Mouse (Mus musculus) C2C12 (cell line): ENCODE results near the gene Mpzl2. TPM values are rescaled to one million over a fixed set of nuclear protein-coding genes. Genes with fewer than 3 reads are reported as not detected.

ENCODE experiments used
- H3K27me3 ChIP-seq: one replicate; pipeline ENCODE4 v1.6.1; 2011; ENCODE audit not compliant: control insufficient read depth, insufficient read depth, insufficient read length
- H3K36me3 ChIP-seq: one replicate; pipeline ENCODE4 v1.6.1; 2011; ENCODE audit not compliant: control insufficient read depth, insufficient read depth
- H3K4me3 ChIP-seq: one replicate; pipeline ENCODE4 v1.5.1; 2011; ENCODE audit warnings: mild to moderate bottlenecking, control low read depth; ENCODE audit not compliant: poor library complexity, insufficient read depth, severe bottlenecking
- H3K79me2 ChIP-seq: one replicate; pipeline ENCODE4 v1.6.1; 2011; ENCODE audit not compliant: control insufficient read depth, insufficient read depth
- H3K79me3 ChIP-seq: one replicate; pipeline ENCODE4 v1.6.1; 2011; ENCODE audit warnings: low read depth, control low read depth
- H3ac ChIP-seq: one replicate; pipeline ENCODE3; 2011; ENCODE audit warnings: low read depth; ENCODE audit not compliant: control insufficient read depth, insufficient read length
- CEBPB ChIP-seq: IDR thresholded peaks from one replicate; pipeline ENCODE4 v1.6.1; 2011; ENCODE audit warnings: low read depth, mild to moderate bottlenecking, control low read depth, moderate library complexity
- CTCF ChIP-seq: IDR thresholded peaks from one replicate; pipeline ENCODE4 v1.5.1; 2011; ENCODE audit not compliant: control insufficient read depth, insufficient read depth, insufficient read length
- FOSL1 ChIP-seq: IDR thresholded peaks from one replicate; pipeline ENCODE4 v1.8.0; 2011; ENCODE audit warnings: mild to moderate bottlenecking, low read length; ENCODE audit not compliant: poor library complexity, insufficient read depth, severe bottlenecking
- MAX ChIP-seq: IDR thresholded peaks from one replicate; pipeline ENCODE4 v1.6.1; 2011; ENCODE audit warnings: mild to moderate bottlenecking, control low read depth
- MYOD1 ChIP-seq: IDR thresholded peaks from one replicate; pipeline ENCODE4 v1.6.1; 2011; ENCODE audit warnings: low read depth; ENCODE audit not compliant: control insufficient read depth, insufficient read length
- MYOG ChIP-seq: IDR thresholded peaks from one replicate; pipeline ENCODE4 v1.6.1; 2011; ENCODE audit not compliant: control insufficient read depth, insufficient read length; ENCODE audit errors: extremely low read depth
- USF1 ChIP-seq: IDR thresholded peaks from one replicate; pipeline ENCODE4 v1.6.1; 2011; ENCODE audit warnings: low read depth, mild to moderate bottlenecking, control low read depth, moderate library complexity
- long read RNA-seq, 2 experiments: library from polyadenylated mRNA; unstranded; transcript quantifications; one replicate each; pipeline ENCODE4 v2.0.0; 2019 to 2020
- polyA plus RNA-seq: library from polyadenylated mRNA; unstranded; fragments of >200 nt; fragmentation: generic; extraction: Trizol; gene quantifications from one replicate; pipeline ENCODE4 v1.2.1, GENCODE M21; 2012; ENCODE audit warnings: missing spikeins

Gene Mpzl2
- polyA plus RNA-seq = not detected
- long read RNA-seq, experiment 1 = 0 reads
- long read RNA-seq, experiment 2 = 0 reads

DNA sequence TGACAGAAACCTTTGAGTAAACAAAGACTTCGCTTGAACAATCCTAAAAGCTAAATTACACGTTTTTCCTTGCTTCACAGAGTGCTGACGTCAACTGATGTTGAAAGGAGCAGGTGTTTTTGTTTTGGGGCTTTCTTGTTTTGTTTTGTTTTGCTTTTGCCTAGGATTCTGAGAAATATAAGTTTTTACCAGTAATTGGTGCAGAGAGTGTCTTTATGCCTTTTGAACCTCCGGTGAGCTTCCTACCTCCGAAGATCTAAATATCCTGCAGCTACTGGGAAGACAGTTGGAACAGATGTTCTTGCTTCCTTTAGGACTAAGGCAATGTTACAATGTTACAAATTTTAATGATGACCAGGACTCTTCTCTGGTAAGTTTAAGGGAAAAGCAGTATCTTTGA is at the start of gene Mpzl2:
Gene Mpzl2, plus strand, starts transcription at position 301 of the 400 bp plus-strand sequence.
- TF ChIP-seq CTCF (no peak), MAX (no peak), MYOG (no peak), USF1 (no peak), FOSL1 (no peak), MYOD1 (no peak), CEBPB (no peak)

DNA sequence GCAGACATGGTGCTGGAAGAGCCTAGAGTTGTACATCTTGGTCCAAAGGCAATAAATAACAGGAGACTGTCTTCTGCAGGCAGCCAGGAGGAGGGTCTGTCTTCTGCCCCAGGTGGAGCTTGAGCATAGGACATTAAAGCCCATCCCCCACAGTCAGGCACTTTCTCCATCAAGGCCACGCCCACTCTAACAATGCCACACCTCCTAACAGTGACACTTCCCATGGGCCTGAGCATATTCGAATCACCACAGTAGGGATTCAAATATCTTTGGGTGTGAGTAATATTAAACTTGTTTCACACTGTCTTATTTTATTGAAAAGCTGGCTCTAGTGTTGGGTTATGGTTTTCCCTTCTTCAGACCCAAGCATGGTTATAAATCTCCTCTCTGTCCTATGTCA is 47.8 kb upstream of the Mpzl2 start:
- Histone ChIP-seq H3K79me2 (no peaks in the 10 kb centered on the region), H3K79me3 (no peaks in the 10 kb centered on the region), H3K36me3 (no peaks in the 10 kb centered on the region)

More for the DNA sequence above, at the start of gene Mpzl2:
- no peaks in the 10 kb centered on the region for H3K79me3 ChIP-seq
- H3ac ChIP-seq = no peak within 1 kb of the TSS
- no peak within 1 kb of the TSS for H3K4me3 ChIP-seq
- H3K36me3 ChIP-seq = no peaks in the 10 kb centered on the region
- H3K79me2 ChIP-seq = no peaks in the 10 kb centered on the region
- peaks cover 53% of the 10 kb centered on the region for H3K27me3 ChIP-seq

DNA sequence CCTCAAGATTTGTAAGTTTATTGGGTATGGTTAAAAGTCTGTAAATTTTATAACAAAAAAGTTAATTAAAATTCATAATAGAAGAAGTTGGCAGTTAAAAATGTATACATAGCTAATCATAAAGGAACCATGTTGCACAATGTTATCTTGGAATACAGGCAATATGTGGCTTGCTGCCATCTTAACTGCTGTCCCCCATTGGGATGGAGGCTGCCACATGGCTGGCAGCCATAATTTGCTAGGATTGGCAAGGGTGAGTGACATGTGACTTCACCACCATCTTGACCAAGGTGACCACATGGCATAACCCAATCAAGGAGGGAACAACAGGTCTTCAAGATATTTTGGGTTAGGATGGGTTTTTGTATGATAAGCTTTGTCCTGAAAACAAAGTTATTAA is 47.3 kb upstream of the Mpzl2 start:
- TF ChIP-seq CEBPB (peak; percentile 2), CTCF (no peak)
- no peaks in the 10 kb centered on the region for H3K27me3 ChIP-seq
- no peak overlapping the region for H3ac ChIP-seq
- no peaks in the 10 kb centered on the region for H3K79me3 ChIP-seq
- no peaks in the 10 kb centered on the region for H3K36me3 ChIP-seq
- no peaks in the 10 kb centered on the region for H3K79me2 ChIP-seq
- H3K4me3 ChIP-seq = no peak overlapping the region

More for the DNA sequence above, 47.8 kb upstream of the Mpzl2 start:
- no peak for TF ChIP-seq MYOD1
- TF ChIP-seq CEBPB = no peak
- no peak for TF ChIP-seq MYOG
- TF ChIP-seq FOSL1 = no peak
- TF ChIP-seq USF1 = no peak
- TF ChIP-seq CTCF = no peak
- TF ChIP-seq MAX = no peak
- H3K4me3 ChIP-seq = no peak overlapping the region
- H3K27me3 ChIP-seq = no peaks in the 10 kb centered on the region
- H3ac ChIP-seq = no peak overlapping the region

DNA sequence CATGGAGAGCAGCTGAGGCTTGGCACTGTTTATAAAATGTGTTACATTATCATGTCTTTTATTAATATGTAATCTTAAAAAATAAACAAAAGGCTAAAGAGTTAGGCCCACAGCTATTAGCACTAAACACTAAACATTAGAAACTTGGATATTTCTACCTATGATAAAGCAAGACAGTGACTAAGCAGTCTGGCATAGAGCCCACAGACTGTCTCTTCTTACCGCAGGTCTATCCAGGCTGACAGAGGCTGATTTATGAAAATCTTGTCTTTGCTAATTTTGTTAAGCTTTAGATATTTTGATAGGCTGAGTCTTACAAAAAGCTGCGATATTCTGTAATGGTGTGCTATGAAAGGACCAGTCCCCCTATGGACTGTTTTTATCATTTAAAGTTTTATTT is 46.3 kb upstream of the Mpzl2 start:
- no peaks in the 10 kb centered on the region for H3K79me2 ChIP-seq
- no peak for TF ChIP-seq CTCF
- no peak for TF ChIP-seq MYOD1
- no peak for TF ChIP-seq FOSL1
- no peak for TF ChIP-seq MAX
- TF ChIP-seq MYOG = no peak
- no peak for TF ChIP-seq USF1
- no peak for TF ChIP-seq CEBPB

DNA sequence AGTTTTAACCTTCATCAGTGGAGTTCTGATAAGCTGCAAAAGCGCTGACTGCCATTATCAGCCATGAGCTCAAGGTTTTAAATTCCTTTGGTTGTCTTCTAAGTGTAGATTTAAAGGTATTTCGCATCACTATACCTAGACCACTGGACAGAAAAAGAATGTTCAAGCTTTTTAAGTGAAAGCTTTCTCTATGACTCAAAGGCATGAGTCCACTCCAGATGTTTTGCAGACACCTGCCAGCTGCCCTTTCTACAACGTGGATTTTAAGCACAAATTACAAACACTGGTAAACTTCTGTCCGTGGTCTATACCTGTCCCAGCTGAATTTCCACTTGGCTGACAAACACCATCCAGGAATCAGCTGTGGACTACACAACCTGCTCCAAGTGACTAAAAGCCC is 44.6 kb upstream of the Mpzl2 start:
- H3K4me3 ChIP-seq = no peak overlapping the region
- H3K27me3 ChIP-seq = no peaks in the 10 kb centered on the region
- no peaks in the 10 kb centered on the region for H3K36me3 ChIP-seq
- no peaks in the 10 kb centered on the region for H3K79me3 ChIP-seq
- no peaks in the 10 kb centered on the region for H3K79me2 ChIP-seq
- H3ac ChIP-seq = no peak overlapping the region
- TF ChIP-seq MYOG (no peak), MAX (no peak), CEBPB (no peak), FOSL1 (no peak), USF1 (no peak), CTCF (no peak), MYOD1 (no peak)

More for the DNA sequence above, 46.3 kb upstream of the Mpzl2 start:
- Histone ChIP-seq H3K4me3 (no peak overlapping the region), H3K79me3 (no peaks in the 10 kb centered on the region), H3ac (no peak overlapping the region), H3K27me3 (no peaks in the 10 kb centered on the region), H3K36me3 (no peaks in the 10 kb centered on the region)

DNA sequence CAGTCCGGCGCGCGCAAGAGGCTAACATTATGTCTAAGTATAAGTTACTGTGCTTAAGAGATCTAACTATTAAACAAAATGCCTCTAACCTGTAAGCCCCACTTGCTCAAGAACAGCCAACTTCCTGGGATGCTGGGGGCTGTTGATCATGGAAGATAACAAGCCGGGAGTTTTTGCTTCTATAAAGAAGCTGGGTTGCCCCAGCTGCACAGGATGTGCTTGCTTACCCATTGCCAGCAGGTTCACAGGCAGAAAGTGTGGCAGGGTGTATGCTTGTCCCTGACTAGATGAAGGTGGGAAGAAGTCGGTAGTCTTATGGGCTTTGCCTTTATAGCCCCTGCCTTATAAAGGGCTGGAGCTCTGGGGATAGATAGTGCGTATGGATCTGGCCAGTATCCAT is 43.0 kb upstream of the Mpzl2 start:
- H3K27me3 ChIP-seq = no peaks in the 10 kb centered on the region
- no peaks in the 10 kb centered on the region for H3K79me3 ChIP-seq
- no peaks in the 10 kb centered on the region for H3K36me3 ChIP-seq

More for the DNA sequence above, 43.0 kb upstream of the Mpzl2 start:
- TF ChIP-seq MYOD1 = no peak
- no peak for TF ChIP-seq MAX
- no peak for TF ChIP-seq CEBPB
- no peak for TF ChIP-seq FOSL1
- no peak for TF ChIP-seq MYOG
- TF ChIP-seq USF1 = no peak
- TF ChIP-seq CTCF = no peak
- Histone ChIP-seq H3ac (no peak overlapping the region), H3K79me2 (no peaks in the 10 kb centered on the region), H3K4me3 (no peak overlapping the region)
